Mouse (Mus musculus): ENCODE data around the gene Lpcat2.

Gene Lpcat2

GRCm38 (mm10) chr8:92855171-92855894, at the start of gene Lpcat2:
Lpcat2 (plus strand) TSS chr8:92855339.
- DNase-seq (ENCODE audit: low read depth, low spot score) = peak; percentile 3

- DNase-seq (ENCODE audit: low read depth, low spot score) = no peak
Observed at GRCm38 (mm10) chr8:92812773-92813172, 42.4 kb upstream of the Lpcat2 start.

- DNase-seq (ENCODE audit: low read depth, low spot score) = no peak
Observed at GRCm38 (mm10) chr8:92815661-92816060, 39.5 kb upstream of the Lpcat2 start.

- DNase-seq (ENCODE audit: low read depth, low spot score) = no peak
Observed at GRCm38 (mm10) chr8:92817928-92818818, 37.0 kb upstream of the Lpcat2 start.

- no peak for DNase-seq (ENCODE audit: low read depth, low spot score)
Observed at GRCm38 (mm10) chr8:92821151-92821550, 34.0 kb upstream of the Lpcat2 start.

GRCm38 (mm10) chr8:92822386-92822785, 32.8 kb upstream of the Lpcat2 start:
- no peak for DNase-seq (ENCODE audit: low read depth, low spot score)

GRCm38 (mm10) chr8:92825991-92826390, 29.1 kb upstream of the Lpcat2 start:
- DNase-seq (ENCODE audit: low read depth, low spot score) = no peak

GRCm38 (mm10) chr8:92827243-92828034, 27.7 kb upstream of the Lpcat2 start, which contains the start of gene Mmp2:
Mmp2 (plus strand) TSS chr8:92827291.
- DNase-seq (ENCODE audit: low read depth, low spot score) = no peak

- no peak for DNase-seq (ENCODE audit: low read depth, low spot score)
Observed at GRCm38 (mm10) chr8:92828251-92828743, 26.8 kb upstream of the Lpcat2 start.

- DNase-seq (ENCODE audit: low read depth, low spot score) = no peak
Observed at GRCm38 (mm10) chr8:92834065-92834731, 20.9 kb upstream of the Lpcat2 start.

- DNase-seq (ENCODE audit: low read depth, low spot score) = no peak
Observed at GRCm38 (mm10) chr8:92834786-92835500, 20.2 kb upstream of the Lpcat2 start.

- no peak for DNase-seq (ENCODE audit: low read depth, low spot score)
Observed at GRCm38 (mm10) chr8:92835901-92836300, 19.2 kb upstream of the Lpcat2 start.

- no peak for DNase-seq (ENCODE audit: low read depth, low spot score)
Observed at GRCm38 (mm10) chr8:92838616-92839015, 16.5 kb upstream of the Lpcat2 start.

GRCm38 (mm10) chr8:92839161-92839560, 16.0 kb upstream of the Lpcat2 start:
- no peak for DNase-seq (ENCODE audit: low read depth, low spot score)

- DNase-seq (ENCODE audit: low read depth, low spot score) = no peak
Observed at GRCm38 (mm10) chr8:92839876-92840275, 15.3 kb upstream of the Lpcat2 start.

- DNase-seq (ENCODE audit: low read depth, low spot score) = no peak
Observed at GRCm38 (mm10) chr8:92846684-92847083, 8.5 kb upstream of the Lpcat2 start.

- no peak for DNase-seq (ENCODE audit: low read depth, low spot score)
Observed at GRCm38 (mm10) chr8:92847299-92847698, 7.8 kb upstream of the Lpcat2 start.

- no peak for DNase-seq (ENCODE audit: low read depth, low spot score)
Observed at GRCm38 (mm10) chr8:92849261-92849660, 5.9 kb upstream of the Lpcat2 start.

GRCm38 (mm10) chr8:92850239-92850638, 4.9 kb upstream of the Lpcat2 start:
- no peak for DNase-seq (ENCODE audit: low read depth, low spot score)

GRCm38 (mm10) chr8:92851381-92851780, 3.8 kb upstream of the Lpcat2 start:
- DNase-seq (ENCODE audit: low read depth, low spot score) = no peak

Data from c-Kit-negative CD71-positive TER-119-positive erythroid progenitor cells, embryonic 14.5 days (primary cell).